Mouse (Mus musculus) heart, embryonic 15.5 days (tissue): ENCODE measurements around the gene Limch1. TPM values are rescaled to one million over a fixed set of nuclear protein-coding genes. Genes with fewer than 3 reads are reported as not detected.

Experiments used
- ATAC-seq: fragments of 200-750 bp; cut with Nextera tagmentation; replicated peaks from 2 replicates; pipeline ENCODE4 v1.8.0; 2017; ENCODE audit warnings: low read depth, moderate TSS enrichment; ENCODE audit not compliant: insufficient number of reproducible peaks, insufficient read depth, low FRiP score
- H3K27ac ChIP-seq: fragments of 300-500 bp; sonication (generic); 2 replicates; pipeline ENCODE4 v1.5.1; 2015; ENCODE audit warnings: mild to moderate bottlenecking, inconsistent platforms
- H3K27me3 ChIP-seq: fragments of 300-500 bp; sonication (generic); 2 replicates; pipeline ENCODE4 v1.6.1; 2015; ENCODE audit warnings: inconsistent platforms
- H3K36me3 ChIP-seq: fragments of 300-500 bp; sonication (generic); 2 replicates; pipeline ENCODE4 v1.6.1; 2015; ENCODE audit warnings: mild to moderate bottlenecking, inconsistent platforms
- H3K4me1 ChIP-seq: fragments of 300-500 bp; sonication (generic); replicated peaks from 2 replicates; pipeline ENCODE4 v1.6.1; 2015; ENCODE audit warnings: inconsistent platforms
- H3K4me2 ChIP-seq: fragments of 300-500 bp; sonication (generic); 2 replicates; pipeline ENCODE4 v1.6.1; 2015; ENCODE audit warnings: inconsistent platforms, mild to moderate bottlenecking, moderate library complexity
- H3K4me3 ChIP-seq: fragments of 300-500 bp; sonication (generic); 2 replicates; pipeline ENCODE4 v1.5.1; 2015; ENCODE audit warnings: mild to moderate bottlenecking, inconsistent platforms
- H3K9ac ChIP-seq: fragments of 300-500 bp; sonication (generic); 2 replicates; pipeline ENCODE4 v1.6.1; 2015; ENCODE audit warnings: mild to moderate bottlenecking, inconsistent platforms
- H3K9me3 ChIP-seq: fragments of 300-500 bp; sonication (generic); replicated peaks from 2 replicates; pipeline ENCODE4 v1.6.1; 2016; ENCODE audit warnings: inconsistent platforms
- WGBS: fragments of 180-500 bp; shearing (Covaris S2); methylation state at CpG from one replicate; pipeline ENCODE4 v1.1.7; 2015; ENCODE audit warnings: mixed read lengths; 5-methylcytosine and 5-hydroxymethylcytosine counted together
- polyA plus RNA-seq: library from polyadenylated mRNA; unstranded; fragments of >200 nt; fragmentation: Nextera tagmentation; extraction: Ambion mirVana; gene quantifications from 2 replicates; pipeline ENCODE4 v1.2.1, GENCODE M21; 2015

Limch1 gene
- polyA plus RNA-seq, 1 experiment from 2014 or later = 26.4 TPM

DNA sequence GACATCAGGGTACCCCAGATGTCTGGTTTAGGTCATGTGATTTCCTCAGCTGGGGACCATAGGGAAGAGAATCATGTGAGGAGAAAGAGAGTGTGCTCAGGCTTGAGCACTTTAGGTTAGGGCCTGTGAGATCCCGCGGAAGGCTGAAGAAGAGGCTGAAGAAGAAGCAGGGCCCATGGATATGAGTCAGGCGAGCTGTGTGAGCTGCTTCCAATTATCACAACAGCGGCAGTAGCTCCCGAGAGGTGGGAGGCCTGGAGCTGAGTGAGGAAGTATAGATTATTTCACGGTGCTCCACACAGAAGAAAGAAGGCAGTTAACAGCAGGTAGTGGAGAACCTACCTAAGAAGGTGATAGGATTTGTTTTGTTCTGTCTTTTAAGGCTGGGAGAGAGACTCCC is 18.5 kb downstream of the Limch1 start:
- H3K9me3 ChIP-seq = no peaks in the 10 kb centered on the region
- 75% methylated on average over 6 of the region's 6 CpGs for WGBS

DNA sequence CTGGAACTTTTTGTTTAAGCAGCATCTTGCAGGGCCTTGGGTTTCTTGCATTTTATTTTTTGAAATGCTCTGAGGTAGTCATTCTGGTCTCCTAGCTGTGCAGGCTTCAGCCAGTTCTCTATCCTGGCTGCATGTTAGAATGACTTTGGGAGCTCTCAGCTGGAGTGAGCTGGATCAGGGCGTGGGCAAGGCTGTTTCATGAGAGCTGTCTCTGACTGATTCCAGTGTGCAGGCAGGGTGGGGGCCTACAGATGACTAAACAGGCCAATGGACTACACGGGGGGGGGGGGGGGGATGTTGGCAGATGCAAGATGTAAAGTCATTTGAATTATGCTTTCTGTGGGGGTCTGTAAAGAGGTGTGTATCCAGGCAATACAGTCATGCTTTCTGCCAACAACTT is 20.3 kb downstream of the Limch1 start:
- H3K9ac ChIP-seq = no peak overlapping the region
- H3K36me3 ChIP-seq = no peaks in the 10 kb centered on the region
- H3K27ac ChIP-seq = no peak overlapping the region
- H3K4me2 ChIP-seq = no peak overlapping the region
- no peaks in the 10 kb centered on the region for H3K27me3 ChIP-seq
- no peaks in the 10 kb centered on the region for H3K4me1 ChIP-seq
- 47% methylated on average over 2 of the region's 2 CpGs for WGBS
- no peak overlapping the region for H3K4me3 ChIP-seq
- no peak for ATAC-seq
- H3K9me3 ChIP-seq = no peaks in the 10 kb centered on the region

More for the DNA sequence above, 18.5 kb downstream of the Limch1 start:
- no peaks in the 10 kb centered on the region for H3K4me1 ChIP-seq
- no peak for ATAC-seq
- H3K9ac ChIP-seq = no peak overlapping the region
- no peak overlapping the region for H3K27ac ChIP-seq
- no peak overlapping the region for H3K4me2 ChIP-seq
- H3K4me3 ChIP-seq = no peak overlapping the region
- no peaks in the 10 kb centered on the region for H3K36me3 ChIP-seq
- H3K27me3 ChIP-seq = 0 out of 2 replicates have a peak, but pooled peaks cover 3% of the 10 kb centered on the region

DNA sequence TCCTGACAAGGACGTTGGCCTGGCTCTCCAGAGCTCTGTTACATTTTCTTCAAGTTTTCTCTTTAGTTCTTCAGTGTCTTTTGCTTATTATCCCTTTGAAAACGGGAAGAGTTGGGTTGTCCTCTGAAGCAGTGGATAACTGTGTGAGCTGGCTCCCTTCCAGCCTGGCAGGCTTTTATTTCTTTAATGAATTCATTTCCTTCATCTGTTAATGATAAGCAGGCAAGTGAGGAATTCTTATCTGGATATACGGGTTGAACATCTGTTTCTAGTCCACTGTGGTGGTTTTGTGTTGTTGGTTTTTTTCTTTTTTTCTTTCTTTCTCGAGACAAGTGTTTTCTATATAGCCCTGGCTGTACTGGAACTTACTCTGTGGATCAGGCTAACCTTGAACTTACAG is 22.4 kb downstream of the Limch1 start:
- Histone ChIP-seq H3K4me3 (no peak overlapping the region), H3K27ac (no peak overlapping the region), H3K9me3 (no peaks in the 10 kb centered on the region), H3K4me1 (no peaks in the 10 kb centered on the region), H3K36me3 (no peaks in the 10 kb centered on the region), H3K9ac (no peak overlapping the region), H3K27me3 (no peaks in the 10 kb centered on the region), H3K4me2 (no peak overlapping the region)
- ATAC-seq = no peak
- WGBS = 27% methylated on average over 4 of the region's 4 CpGs

DNA sequence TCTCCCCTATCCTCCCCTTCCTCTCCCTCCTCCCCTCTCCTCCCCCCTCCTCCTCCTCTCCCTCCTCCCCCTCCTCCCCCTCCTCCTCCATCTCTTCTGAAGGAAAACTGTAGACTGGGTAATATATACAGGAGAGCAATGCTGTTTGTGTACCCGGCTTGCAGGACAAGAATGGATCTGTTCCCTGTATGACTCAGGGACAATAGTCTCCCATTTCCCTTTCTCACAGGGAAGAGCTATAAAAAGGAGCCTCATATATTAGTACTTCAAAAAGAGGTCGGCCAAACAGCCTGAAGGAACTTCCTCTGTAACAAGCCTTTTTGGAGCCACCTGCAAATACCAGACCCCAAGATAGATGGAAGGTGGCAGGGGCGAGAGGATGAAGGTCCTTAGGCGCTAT is 23.4 kb downstream of the Limch1 start:
- no peaks in the 10 kb centered on the region for H3K36me3 ChIP-seq
- H3K4me1 ChIP-seq = no peaks in the 10 kb centered on the region
- H3K9ac ChIP-seq = no peak overlapping the region
- H3K27me3 ChIP-seq = no peaks in the 10 kb centered on the region; the same call in 1 of the 2 replicates
- no peak for ATAC-seq
- H3K4me3 ChIP-seq = no peak overlapping the region
- no peak overlapping the region for H3K27ac ChIP-seq
- H3K4me2 ChIP-seq = no peak overlapping the region
- no peaks in the 10 kb centered on the region for H3K9me3 ChIP-seq
- WGBS = 58% methylated on average over 4 of the region's 4 CpGs

DNA sequence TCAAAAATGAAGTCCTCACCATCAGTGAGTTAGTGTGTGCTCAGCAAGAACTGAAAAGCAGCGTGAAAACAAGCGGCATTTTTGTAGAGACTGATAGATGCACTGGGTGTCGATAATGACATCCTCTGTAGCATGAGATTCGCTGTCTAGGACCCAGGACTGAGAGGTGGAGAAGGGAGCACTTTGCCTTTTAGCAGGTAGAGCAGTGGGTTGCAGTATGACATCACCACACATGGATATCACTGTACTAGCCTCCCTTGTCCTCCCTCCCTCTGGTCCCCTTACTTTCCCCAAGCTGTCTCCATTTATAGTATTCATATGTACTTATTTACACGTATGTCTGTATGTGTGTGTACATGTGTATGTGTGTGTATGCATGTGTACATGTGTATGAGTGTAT is 23.9 kb downstream of the Limch1 start:
- ATAC-seq = no peak
- H3K9ac ChIP-seq = no peak overlapping the region
- H3K9me3 ChIP-seq = no peaks in the 10 kb centered on the region
- no peaks in the 10 kb centered on the region for H3K36me3 ChIP-seq
- no peaks in the 10 kb centered on the region for H3K4me1 ChIP-seq
- 88% methylated on average over 5 of the region's 5 CpGs for WGBS
- H3K27me3 ChIP-seq = no peaks in the 10 kb centered on the region; the same call in 1 of the 2 replicates
- H3K4me2 ChIP-seq = no peak overlapping the region
- H3K4me3 ChIP-seq = no peak overlapping the region
- H3K27ac ChIP-seq = no peak overlapping the region

DNA sequence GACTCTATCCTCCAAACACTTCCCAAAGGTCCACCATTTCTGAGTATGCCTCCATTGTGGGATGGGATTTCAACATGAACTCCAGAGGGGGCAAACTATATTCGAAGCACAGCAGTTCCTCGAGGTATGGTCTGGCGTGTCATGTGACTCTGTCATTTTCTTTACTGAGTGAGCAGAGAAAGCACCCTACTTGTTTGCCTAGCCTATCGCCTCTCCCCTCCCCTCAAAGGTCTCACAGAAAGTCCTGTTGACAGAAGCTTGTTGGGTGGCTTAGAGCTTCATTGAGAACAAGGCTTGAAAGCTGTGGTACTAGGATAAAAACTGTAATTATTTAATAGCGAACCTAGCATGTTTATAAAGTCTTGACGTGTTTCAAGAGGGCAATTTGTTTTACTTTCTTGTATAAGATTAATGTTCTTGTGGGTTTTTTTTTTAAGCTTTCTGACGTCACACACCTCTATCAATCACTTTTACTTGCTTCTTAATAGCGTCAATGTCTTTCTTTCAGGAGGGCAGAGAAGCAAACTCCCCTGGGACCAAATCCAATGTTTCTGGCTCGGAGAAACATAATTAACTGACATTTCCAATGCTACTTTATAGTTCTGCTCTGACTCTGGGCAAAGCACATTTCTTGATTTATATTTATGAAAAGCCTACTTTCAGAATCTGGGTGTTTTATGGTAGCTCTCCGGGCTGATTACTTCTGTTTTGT is 32.5 kb downstream of the Limch1 start:
- no peaks in the 10 kb centered on the region for H3K4me1 ChIP-seq
- ATAC-seq = no peak
- H3K9me3 ChIP-seq = no peaks in the 10 kb centered on the region
- no peaks in the 10 kb centered on the region for H3K36me3 ChIP-seq
- 69% methylated on average over 10 of the region's 10 CpGs for WGBS
- no peak overlapping the region for H3K27ac ChIP-seq
- no peak overlapping the region for H3K4me3 ChIP-seq
- no peak overlapping the region for H3K9ac ChIP-seq
- no peaks in the 10 kb centered on the region; the same call in 1 of the 2 replicates for H3K27me3 ChIP-seq
- H3K4me2 ChIP-seq = no peak overlapping the region

GRCm38 (mm10) chr5:66780371-66780770 is 34.7 kb downstream of the Limch1 start:
- Histone ChIP-seq H3K9ac (no peak overlapping the region), H3K27ac (no peak overlapping the region), H3K36me3 (no peaks in the 10 kb centered on the region), H3K4me2 (no peak overlapping the region), H3K4me3 (no peak overlapping the region), H3K27me3 (no peaks in the 10 kb centered on the region), H3K9me3 (no peaks in the 10 kb centered on the region), H3K4me1 (no peaks in the 10 kb centered on the region; the same call in 1 of the 2 replicates)
- no peak for ATAC-seq
- WGBS = 82% methylated on average over 4 of the region's 4 CpGs

- Histone ChIP-seq H3K4me3 (no peak overlapping the region), H3K27me3 (no peaks in the 10 kb centered on the region), H3K4me2 (no peak overlapping the region), H3K36me3 (no peaks in the 10 kb centered on the region), H3K9me3 (no peaks in the 10 kb centered on the region), H3K27ac (no peak overlapping the region), H3K4me1 (no peaks in the 10 kb centered on the region; the same call in 1 of the 2 replicates), H3K9ac (no peak overlapping the region)
- ATAC-seq = no peak
- 67% methylated on average over 1 of the region's 1 CpGs for WGBS
These were observed 35.9 kb downstream of the Limch1 start for GRCm38 (mm10) chr5:66781507-66781906.

GRCm38 (mm10) chr5:66782851-66783250 is 37.2 kb downstream of the Limch1 start:
- ATAC-seq = no peak
- Histone ChIP-seq H3K4me3 (no peak overlapping the region), H3K9ac (no peak overlapping the region), H3K27me3 (no peaks in the 10 kb centered on the region), H3K9me3 (no peaks in the 10 kb centered on the region), H3K36me3 (no peaks in the 10 kb centered on the region), H3K4me1 (no peaks in the 10 kb centered on the region; the same call in 1 of the 2 replicates), H3K4me2 (no peak overlapping the region), H3K27ac (no peak overlapping the region)
- 93% methylated on average over 2 of the region's 2 CpGs for WGBS

DNA sequence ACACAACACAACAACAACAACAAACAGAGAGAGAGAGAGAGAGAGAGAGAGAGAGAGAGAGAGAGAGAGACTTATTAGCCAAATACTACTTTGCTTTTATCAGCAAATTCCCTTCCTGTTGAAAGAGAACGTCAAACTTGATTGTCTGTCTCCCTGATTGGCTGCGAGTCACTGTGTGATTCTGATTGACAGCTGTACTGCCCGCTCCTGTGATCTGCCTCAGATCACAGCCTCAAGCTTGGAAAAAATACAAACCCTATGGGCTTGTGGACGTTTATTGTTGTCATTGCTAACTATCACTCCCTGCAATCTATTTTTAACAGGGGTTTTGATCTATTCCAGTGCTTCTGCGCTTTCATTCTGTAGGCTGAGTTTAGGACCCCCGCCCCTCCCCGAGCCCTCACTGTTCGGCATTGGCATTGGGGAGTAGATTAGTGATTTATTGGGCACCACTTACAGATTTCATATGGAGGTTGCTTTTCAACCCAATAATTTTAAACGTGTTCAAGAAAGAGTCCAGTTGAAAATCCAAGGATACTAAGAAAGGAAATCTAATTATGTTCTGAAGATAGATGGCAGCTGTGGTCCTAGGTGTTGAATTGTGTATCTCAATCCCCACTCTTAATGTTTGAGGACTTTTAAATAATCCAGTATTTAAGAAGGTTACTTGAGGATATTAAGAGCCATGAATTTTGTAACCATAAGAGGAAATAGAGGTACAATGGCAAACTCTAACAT is 39.2 kb downstream of the Limch1 start:
- ATAC-seq = no peak
- 55% methylated on average over 9 of the region's 9 CpGs for WGBS
- Histone ChIP-seq H3K9me3 (no peaks in the 10 kb centered on the region), H3K27me3 (no peaks in the 10 kb centered on the region), H3K9ac (no peak overlapping the region), H3K27ac (no peak overlapping the region), H3K4me1 (no peaks in the 10 kb centered on the region; the same call in 1 of the 2 replicates), H3K4me2 (no peak overlapping the region), H3K4me3 (no peak overlapping the region), H3K36me3 (no peaks in the 10 kb centered on the region)

- Histone ChIP-seq H3K27ac (no peak overlapping the region), H3K27me3 (no peaks in the 10 kb centered on the region), H3K4me3 (no peak overlapping the region), H3K9me3 (no peaks in the 10 kb centered on the region), H3K9ac (no peak overlapping the region), H3K4me1 (no peaks in the 10 kb centered on the region; the same call in 1 of the 2 replicates), H3K36me3 (no peaks in the 10 kb centered on the region), H3K4me2 (no peak overlapping the region)
- 54% methylated on average over 1 of the region's 1 CpGs for WGBS
- ATAC-seq = no peak
These were observed 40.5 kb downstream of the Limch1 start for GRCm38 (mm10) chr5:66785995-66786620.
